Mouse (Mus musculus) lung, adult 18-20 months (tissue): ENCODE results near the gene Rab34.
A peak's percentile ranks its signal among the peaks of the same experiment; 100 is the strongest.

ENCODE experiments used
- DNase-seq, 2 experiments: peaks; one replicate each; pipeline ENCODE4 v3.0.0; 2022; ENCODE audit warnings: mixed read lengths in 2 of 2

The Rab34 gene

DNA sequence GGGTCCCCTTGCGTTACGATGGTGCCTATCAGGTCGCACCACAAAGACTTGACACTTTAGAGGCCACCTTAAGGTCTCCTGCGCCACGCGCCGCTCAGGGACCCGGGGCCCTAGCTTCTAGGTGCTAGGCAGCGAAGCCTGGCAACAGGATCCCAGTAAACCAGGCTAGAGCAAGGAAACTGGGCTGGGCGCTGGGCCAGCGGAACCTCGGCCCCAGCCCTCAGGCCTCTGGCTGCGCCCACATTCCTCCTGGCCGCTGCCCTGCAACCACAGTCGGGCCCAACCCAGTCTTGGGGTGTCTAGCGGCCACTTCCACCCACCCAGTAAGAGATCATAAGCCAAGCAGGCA, 22.5 kb upstream of the Rab34 start:
- DNase-seq: peak; percentile 80 to 88

DNA sequence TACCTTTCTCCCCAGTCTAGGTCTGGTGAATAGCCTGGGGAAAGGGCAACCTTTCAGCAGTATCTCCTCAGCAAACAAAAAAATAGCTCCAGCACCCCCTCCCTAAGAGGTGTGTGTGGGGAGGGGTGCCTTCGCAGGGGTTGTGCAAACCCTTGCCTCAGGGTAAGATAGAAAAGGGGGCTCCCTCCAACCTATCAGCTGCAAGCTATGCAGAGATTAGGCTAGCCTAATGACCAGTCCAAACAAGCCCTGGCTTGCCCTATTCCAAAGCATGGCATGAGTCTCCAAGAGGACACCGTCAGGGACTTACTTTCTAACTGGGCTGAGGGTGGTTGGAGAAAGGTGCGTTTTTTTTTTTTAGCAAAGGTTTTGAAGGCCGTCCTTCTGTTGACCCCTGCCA, 22.1 kb upstream of the Rab34 start:
- DNase-seq: no peak

DNA sequence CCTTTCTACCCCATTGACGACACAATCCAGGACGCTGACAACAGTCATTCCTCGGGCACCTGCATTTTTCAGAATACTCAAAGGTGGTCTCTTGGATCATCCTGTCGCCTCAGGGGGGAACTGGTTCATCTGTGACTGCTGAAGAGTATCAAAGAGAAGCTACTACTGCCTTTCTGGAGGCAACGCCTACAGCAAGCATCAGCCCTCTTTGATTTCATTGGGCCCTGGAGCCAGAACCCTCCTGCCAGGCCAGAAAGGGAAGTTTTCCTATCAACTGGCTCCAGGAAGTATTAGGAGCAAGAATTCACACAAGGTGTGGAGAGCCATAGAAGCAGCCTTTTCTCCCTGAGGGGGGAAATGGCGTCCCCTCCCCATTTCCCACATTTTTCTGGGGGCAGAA, 21.6 kb upstream of the Rab34 start:
- no peak for DNase-seq

DNA sequence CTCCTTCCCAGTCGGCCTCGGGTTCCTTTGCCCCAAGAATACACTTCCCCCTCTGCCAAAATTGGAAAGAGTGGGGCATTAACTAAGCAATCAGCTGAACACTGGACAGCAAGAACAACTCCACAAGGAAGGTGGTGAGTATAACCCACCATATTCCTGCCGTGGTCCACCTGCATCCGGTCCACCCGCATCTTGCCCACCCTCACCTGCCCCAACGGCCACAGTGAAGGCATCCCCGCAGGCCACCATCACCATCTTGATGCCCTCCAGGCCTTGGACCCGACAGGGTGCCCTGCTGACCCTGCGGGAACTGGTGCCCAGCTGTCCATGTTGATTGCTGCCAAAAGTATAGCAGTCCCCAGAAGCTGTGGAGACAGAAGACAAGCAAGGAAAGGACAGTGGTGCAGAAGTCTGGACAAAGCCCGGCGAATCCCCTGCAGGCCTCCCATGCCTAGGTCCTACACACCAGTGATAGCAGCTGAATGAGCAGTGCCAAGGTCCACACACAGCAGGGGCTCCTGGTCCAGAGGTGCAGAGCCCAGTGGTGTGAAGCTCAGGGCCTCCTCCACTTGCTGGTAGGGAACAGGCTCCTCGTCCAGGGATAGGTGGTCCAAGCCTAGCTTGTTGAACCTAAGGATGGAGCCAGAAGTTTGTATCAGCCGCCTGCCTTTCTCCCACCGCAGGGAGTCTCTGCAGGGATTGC, 20.8 kb upstream of the Rab34 start:
- no peak for DNase-seq

DNA sequence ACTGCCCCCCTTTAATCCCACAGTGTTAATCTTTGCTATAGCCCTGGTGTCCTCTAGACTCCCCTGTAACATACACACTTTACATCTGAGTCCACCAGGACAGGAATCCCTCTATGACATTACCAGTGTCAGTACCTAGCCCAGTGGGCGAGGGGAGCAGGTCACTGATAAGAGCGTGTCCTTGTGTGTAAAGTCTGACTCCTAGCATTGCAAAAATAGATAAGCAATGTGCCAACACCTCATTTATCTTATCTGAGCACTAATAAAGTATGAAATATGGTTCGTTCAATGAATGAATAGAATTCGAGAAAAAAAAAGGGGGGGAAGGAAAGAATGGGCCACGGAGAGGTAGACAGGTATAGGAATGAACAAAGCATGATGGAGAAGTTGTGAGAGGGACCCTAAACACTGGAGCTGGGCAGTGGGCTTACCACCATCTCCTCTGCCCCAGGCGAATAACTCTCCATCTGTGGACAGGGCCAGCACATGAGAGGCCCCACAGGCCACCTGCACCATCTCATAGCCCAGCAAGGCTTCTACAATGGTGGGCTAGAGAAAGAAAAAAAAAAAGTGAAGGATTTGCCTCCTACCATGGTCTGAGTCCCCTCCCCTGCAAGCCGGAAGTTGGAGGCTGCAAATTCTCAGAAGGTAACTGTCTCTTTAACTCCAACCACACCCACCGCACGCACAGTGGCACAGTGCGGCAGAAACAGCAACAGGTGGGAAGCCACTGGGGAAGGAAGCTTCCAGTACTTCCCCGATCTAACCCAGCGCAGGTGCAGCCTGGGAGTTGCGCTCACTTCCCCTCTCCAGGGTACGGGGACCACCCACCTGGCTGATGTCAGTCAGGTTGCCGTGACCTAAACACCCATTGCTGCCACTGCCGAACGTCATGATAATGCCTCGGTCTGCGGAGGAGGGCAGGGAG, 19.4 kb upstream of the Rab34 start:
- DNase-seq: peak; percentile 38 to 40

DNA sequence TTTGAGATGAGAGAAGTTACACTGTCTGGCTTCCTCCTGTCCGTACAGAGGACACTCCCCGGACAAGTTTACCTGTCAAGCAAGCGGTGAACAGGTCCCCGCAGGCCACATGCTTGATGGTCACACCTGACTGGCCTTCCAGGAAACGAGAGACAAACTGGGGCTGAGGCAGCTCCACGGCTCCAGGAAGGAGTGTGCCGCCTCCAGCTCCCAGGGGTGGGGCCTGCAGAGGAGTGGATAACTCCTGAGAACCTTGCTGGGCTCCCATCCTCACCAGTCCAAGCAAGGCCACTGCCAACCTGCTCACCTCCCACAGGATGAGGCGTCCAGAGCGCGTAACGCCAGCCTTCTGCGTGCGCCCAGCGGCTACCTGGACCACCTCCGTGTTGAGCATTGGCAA, 17.9 kb upstream of the Rab34 start:
- no peak for DNase-seq

DNA sequence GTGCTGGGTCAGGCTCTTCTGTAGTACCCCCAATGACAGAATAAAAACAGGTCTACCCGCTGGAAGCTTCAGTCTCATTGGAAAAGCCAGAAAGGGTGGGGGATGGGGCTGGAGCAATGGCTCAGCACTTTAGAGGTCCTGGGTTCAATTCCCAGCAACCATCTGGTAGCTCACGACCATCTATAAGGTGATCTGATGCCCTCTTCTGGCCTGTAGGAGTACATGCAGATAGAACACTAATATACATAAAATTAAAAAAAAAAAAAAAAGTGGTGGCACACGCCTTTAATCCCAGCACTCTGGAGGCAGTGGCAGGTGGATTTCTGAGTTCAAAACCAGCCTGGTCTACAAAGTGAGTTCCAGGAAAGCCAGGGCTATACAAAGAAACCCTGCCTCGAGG, 16.9 kb upstream of the Rab34 start:
- no peak for DNase-seq

DNA sequence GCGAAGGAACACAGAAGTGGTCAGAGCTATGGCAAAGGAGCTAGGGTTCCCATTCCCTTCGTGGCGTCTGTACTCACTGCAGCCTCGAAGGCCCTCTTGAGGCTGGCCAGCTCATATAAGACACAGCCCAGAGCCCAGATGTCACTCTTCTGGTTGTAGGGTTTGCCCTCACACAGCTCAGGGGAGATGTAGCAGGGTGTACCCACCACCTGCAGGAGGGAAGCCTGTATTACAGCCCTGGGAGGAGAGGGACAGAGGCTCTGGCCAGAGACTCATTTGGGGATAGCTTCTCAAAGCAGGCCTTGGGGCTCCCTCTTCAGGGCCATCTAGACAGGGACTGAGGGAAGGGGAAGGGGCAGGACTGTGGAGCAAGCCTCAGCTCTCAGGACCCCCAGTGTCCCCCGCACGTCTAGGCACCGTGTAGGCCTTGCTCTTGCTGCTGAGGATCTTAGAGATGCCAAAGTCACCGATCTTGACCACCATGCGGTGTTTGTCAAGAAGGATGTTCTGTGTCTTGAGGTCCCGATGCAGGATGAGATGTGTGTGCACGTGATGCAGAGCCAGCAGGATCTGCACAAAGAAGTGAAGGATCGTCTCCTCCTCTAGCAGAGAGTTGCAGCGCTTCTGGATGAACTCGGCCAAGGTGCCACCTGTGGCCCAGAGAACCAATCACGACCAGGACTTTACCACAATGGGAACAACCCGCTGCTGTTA, 16.0 kb upstream of the Rab34 start:
- DNase-seq: no peak

DNA sequence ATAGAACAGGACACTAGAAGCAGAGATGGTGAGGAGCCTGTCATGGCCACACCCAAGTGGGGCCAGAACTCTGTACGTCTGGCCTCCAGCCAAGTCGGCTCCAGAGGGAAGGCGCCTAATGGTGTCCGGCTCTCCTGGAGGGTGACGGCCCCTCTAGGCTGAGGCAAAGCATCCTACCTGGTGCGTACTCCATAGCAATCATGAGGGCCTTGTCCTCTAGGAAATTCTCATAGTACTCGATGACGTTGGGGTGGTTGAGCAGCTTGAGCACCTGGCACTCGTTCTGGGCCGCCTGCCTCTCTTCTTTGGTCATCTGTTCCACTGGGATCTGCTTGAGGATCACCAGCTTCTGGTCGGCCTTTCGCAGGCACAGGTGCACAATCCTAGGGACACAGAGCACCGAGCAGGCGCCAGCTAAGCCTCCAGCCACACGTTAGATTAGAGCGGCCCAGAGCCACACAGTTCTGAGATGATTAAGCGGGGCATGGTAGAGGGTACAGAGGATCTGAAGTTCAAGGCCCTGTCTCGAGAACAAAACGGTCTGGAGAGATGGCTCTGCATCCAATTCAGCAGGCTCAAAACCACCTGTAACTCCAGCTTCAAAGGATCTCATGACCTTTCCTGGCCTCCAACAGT, 15.4 kb upstream of the Rab34 start:
- peak; percentile 71 to 75 for DNase-seq

DNA sequence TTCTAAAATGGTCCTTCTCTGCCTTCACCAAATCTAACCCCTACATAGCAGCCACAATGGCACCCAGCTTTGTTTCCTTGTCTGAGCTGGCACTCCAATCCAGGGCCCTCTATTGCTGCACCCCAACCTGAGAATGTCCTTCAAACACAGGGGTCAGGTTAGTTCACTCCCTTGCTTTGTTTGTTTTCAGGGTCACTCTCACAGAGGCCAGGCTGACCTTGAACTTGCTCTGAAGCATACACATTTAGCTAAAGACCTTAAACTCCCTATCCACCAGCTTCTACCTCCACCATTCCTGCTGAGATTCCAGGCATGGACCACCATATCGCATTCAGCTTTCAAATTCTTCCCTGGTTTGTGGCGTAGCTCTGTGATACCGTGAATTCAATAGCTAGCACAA, 13.7 kb upstream of the Rab34 start:
- DNase-seq: no peak

DNA sequence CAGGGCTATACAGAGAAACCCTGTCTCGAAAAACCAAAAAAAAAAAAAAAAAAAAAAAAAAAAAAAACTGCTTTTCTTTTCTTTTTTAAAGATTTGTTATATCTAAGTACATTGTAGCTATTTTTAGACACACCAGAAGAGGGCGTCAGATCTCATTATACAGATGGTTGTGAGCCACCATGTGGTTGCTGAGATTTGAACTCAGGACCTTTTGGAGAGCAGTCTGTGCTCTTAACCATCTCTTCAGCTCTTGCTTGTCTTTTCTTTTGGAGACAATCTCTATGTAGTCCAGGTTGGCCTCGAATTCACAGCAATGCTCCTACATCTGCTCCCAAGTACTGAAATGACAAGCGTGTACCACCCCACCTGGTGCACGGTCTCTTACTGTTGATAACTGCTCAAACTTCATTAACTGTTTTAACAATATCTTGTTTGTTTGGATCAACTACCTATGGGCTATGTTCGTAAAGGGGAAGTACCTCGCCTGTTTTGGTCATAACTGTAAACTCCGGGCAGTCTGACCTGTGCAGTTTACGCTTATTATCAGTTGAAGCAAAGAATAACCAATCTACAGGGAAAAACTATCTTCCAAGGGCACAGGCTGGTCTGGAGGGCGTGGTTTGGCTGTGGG, 12.3 kb upstream of the Rab34 start:
- DNase-seq: no peak

DNA sequence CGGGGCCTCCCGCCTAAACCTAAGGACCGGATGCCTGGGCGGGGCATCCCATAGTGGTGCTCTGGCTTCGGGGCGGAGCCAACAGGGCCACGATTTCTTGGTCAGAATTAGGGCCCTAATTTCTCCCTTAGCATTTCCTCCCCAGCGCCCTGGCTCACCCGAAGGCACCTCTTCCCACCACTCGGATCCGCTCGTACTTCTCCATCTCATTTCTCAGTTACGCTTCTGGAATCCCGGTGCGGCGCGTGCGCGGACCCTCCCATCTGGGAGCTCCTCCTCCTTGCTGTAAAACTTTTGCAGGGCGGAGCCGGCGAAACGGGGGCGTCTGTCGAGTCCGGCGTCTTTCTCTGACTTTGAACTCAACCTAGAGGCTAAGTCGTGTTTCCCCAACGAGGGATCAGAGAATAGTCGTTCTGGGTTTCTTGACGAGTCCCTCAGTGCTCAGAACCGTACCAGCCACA, 11.8 kb upstream of the Rab34 start, which contains the start of the genes Nek8 and Tlcd1:
Gene Nek8 (minus strand): TSS at position 274 of the 461 bp plus-strand sequence.
Gene Tlcd1 (plus strand): TSS at position 310 of the 461 bp plus-strand sequence.
- DNase-seq: peak; percentile 93 to 95

DNA sequence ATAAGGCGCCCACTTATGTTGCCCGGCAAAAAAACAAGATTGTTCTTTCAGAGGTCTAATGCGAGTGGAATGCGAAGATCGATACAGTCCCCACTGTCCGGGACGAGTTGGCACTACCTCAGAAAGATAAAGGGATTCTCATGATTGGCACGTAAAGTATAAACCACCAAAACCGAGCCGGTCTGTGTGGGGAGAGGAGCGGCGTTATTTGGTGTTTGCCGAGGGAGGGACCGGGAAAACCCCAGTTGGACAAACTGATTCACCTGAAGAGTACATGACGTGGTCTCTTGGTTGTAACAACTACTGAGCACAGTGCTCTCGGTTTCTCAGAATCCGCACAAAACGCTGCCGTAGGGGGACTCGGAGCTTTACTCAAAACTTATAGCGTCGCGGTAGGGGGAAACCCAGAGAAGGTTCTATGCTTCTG, 11.3 kb upstream of the Rab34 start:
- peak; percentile 31 to 38 for DNase-seq

DNA sequence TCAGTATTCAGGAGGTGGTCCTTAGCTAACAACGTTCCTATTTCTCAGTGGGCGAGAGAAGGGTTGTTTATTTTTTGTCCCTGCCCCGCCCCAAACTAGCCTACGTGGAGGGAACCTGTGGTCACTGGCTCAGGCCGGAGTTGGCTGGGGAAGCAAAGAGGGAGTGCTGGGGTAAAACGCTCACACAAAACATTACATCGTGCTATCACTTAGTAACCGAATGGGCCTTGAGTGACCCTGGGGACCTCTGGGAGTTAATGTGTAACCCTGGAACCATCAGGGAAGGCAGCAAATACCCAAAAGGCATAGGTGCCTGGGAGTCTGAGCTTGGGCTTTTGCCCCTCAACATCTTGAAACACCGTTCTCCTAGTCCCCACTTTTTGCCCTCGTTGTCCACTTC, 10.8 kb upstream of the Rab34 start:
- DNase-seq: peak; percentile 73 to 85

DNA sequence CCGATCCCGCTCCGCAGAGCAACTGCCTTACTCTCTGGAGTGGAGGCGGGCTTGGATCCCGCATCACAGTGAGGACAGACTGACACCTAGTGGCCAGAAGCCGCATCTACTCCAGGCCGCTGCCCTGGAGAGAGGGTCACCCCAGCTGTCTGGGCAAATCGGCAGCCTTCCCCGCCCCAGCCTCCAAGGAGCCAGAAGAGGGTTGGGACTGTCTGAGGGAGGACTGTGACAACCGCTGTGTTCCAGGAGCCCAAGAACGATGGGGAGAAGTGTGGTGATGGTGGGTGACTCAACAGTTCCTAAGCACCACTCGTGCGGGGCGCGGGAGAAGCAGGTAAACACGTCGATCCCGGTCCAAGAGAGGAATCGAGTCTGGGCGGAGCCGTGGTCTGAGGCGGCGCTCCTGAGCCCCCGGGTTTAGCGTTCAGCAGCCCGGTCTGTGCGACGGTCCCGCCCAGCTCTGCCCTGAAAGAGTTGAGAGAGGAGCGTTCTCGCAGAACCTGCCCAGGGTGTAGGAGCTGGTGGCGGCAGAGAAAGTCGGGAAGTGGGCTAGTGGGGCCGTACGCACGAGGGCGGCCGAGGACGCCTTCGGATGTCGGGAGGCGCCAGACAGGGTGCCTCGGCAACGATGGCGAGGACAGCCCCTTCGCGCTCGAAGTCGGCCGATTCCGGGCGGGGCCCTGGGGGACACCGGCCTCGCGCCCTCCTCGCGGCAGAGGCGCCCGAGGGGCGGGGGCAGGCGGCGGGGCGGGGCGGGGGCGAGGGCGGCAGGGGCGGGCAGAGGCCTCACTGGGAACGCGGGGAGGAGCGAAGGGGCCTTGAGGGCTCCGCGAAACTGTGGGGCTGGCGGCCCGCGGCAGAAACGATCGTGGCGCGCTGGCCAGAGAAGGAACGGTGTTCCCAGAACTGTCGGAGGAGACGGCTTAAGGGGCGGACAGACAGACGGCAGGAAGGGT, 10.0 kb upstream of the Rab34 start:
- DNase-seq: peak; percentile 97

DNA sequence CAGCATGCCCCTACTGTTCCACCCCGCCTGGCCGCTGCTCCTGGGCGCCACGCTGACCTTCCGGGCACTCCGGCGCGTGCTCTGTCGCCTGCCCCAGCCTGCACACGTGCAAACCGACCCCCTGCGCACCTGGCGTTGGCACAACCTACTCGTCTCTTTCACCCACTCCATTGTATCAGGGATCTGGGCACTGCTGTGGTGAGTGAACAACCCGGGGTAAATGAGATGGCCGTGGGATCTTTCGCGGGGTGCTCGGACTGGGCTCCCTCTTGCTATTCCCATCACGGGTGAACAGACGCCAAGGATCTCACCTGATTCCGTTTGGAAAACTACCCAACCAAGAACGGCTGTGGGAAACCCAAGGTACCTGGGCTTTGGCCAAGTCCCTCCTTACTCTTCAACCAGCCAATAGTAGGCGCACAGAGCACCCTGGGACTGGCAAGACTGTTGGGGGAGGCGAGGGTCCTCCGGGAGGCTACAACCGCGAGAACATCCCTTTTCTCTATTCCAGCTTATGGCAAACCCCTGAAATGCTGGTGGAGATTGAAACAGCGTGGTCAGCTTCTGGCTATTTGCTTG, 9.3 kb upstream of the Rab34 start:
- DNase-seq: peak; percentile 68 to 76

DNA sequence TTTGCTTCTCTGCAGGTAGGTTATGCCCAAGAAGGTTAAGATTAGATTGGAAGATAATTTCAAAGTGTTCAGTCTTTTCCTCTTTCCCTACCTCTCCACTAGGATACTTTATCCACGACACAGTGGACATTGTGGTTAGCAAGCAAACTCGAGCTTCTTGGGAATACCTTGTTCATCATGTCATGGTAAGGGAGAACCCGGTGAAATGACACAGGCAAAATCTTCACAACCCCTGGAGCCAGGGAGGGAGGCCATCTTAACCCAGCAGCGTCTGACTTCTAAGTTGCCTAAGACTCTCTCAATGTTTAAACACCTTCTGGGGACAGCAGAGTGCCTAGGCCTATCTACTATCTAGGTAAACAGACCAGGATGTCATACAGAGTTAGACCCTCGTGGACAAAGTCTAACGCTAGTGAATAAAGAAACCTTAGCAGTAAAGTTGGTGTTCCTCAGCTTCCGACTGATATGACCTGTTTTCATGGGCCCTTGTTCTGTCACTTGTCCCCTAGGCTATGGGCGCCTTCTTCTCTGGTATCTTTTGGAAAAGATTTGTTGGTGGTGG, 8.7 kb upstream of the Rab34 start:
- no peak for DNase-seq

DNA sequence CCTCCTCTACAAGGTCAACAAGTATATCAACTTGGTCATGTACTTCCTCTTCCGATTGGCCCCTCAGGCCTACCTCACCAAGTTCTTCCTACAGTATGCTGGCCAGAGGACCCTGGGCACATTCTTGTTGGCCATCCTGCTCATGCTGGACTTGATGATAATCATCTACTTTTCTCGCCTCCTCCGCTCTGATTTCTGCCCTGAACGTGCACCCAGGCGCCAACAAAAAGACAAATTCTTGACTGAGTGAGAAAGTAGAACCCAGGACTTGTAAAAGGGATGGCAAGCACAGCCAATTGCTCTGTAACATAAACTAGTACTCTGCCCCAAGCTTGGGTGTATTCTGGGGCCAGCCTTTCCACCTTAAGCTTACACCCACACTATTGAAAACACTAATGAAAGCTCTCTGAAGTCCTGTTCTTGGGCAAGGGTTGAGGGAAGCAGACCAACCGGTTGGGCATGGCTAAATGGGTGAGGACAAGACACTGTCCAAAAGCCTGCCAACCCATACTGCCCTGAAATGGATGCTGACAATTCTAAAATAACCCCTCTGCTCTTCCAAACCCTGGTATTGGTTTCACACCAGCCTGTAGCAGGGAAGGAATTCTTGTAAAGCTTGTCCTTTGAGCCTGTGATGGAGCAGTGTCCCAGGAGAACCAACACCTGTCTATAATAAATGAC, 8.0 kb upstream of the Rab34 start:
- no peak for DNase-seq

DNA sequence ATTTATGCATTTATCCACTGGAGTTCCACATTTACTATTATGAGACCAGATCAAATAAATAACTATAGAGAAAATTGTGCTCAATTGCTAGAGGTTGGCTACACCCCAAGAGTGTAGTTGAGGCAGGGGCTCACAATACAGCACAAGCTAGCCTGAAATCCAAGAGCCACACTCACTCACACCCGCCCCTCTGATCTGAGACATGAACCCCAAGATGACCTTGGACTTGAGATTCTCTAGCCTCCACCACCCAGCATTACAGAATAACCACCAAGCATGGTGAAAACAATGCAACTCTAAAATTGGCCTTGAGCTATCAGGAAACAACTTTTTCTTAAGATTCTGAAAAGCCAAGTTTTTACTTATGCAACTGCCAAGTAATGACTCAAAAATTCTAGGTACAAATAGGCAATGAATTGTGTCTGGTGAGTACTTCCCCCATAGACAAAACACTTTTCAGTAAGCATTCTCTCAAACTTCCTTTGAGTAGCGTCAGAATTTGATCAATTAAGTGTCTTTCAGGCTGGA, 6.3 kb upstream of the Rab34 start:
- no peak for DNase-seq
